Mouse (Mus musculus) E14TG2a.4 (cell line): ENCODE data around the gene Bbs9.

Experiments used
- CTCF ChIP-seq: conservative IDR thresholded peaks from 2 replicates; pipeline ENCODE4 v1.5.1; 2014; ENCODE audit warnings: low read length
- NANOG ChIP-seq: IDR thresholded peaks from 2 replicates; pipeline ENCODE4 v1.6.1; 2014; ENCODE audit warnings: borderline replicate concordance, low read length, mixed read lengths
- POU5F1 ChIP-seq: IDR thresholded peaks from 2 replicates; pipeline ENCODE4 v1.6.1; 2014; ENCODE audit warnings: low read length, borderline replicate concordance

DNA sequence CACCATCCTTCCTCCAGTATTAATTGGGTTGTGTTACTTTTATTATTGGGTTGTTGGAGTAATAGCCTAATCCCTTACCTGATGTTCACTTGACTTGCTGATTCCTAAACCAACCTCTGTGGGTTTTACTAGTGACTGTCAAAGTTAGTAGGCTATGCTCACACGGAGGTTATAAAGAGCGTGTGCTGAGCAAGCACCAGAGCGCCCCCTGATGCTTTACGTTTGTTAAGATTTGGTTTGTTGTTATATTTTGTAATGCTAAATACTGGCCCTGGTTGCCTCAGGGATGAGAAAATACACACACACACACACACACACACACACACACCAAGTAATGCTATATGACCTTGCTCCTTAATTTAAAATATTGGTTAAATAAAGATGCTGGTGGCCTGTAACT is 219.9 kb downstream of the Bbs9 start:
- no peak for TF ChIP-seq CTCF
- no peak for TF ChIP-seq NANOG
- no peak for TF ChIP-seq POU5F1
